9 mouse cellular contexts compared by ENCODE assay signal in genomic region chr1:74452611-74453045, GRCm38 (mm10). TPM values are rescaled to one million over a fixed set of nuclear protein-coding genes. Genes with fewer than 3 reads are reported as not detected.
DNase-seq lines count a peak whose midpoint lies in the region; ATAC-seq lines count a peak whose summit lies in the region.
"Had no signal": no experiment of that assay in that cellular context is flagged by ENCODE, and none has a peak within 500 bp of the region (broad histone marks: within the 10 kb centered on the region; RNA-seq: fewer than 3 reads in every experiment).

No protein-coding gene starts in this region.

- no peaks in the 10 kb centered on the region for H3K27me3 ChIP-seq in heart, embryonic 10.5 days (ENCODE audit: insufficient read depth, poor library complexity, severe bottlenecking)
- H3K27me3 ChIP-seq in lung, embryonic 16.5 days (ENCODE audit: control insufficient read depth, insufficient read depth, low read depth, low read length) = no peaks in the 10 kb centered on the region
- H3K27me3 ChIP-seq: embryonic facial prominence, embryonic 12.5 days had no signal

- DNase-seq in heart, adult 11 months = peak; percentile 93
- no peak for DNase-seq in heart, embryonic 10.5 days (ENCODE audit: low spot score)
- peak; percentile 18 for DNase-seq in brain, embryonic 18.5 days (ENCODE audit: low read depth, low spot score)
- peak; percentile 29 for DNase-seq in heart, postnatal 4 days
- no peak for DNase-seq in left cerebral cortex, postnatal 36 days (ENCODE audit: low spot score in 2 of 2)

- 56% methylated on average over 4 of the region's 4 CpGs for WGBS in heart, embryonic 10.5 days
- WGBS in lung, embryonic 16.5 days = 44% methylated on average over 4 of the region's 4 CpGs

- H3K4me2 ChIP-seq in lung, embryonic 16.5 days (ENCODE audit: low read depth, low read length) = no peak overlapping the region
- H3K4me2 ChIP-seq: embryonic facial prominence, embryonic 12.5 days had no signal

- no peak overlapping the region for H3K9ac ChIP-seq in lung, embryonic 16.5 days (ENCODE audit: low read length)
- H3K9ac ChIP-seq: embryonic facial prominence, embryonic 12.5 days had no signal

- peak; percentile 77 for ATAC-seq in CD4-positive, CD25-positive, alpha-beta regulatory T cell, adult 4 months
- peak; percentile 59 for ATAC-seq in lung, embryonic 16.5 days (ENCODE audit: low read depth)
- no peak for ATAC-seq in erythroid progenitor cell, adult 5-6 weeks (replicated peaks; ENCODE audit: low FRiP score, poor library complexity, severe bottlenecking)

- H3K4me1 ChIP-seq in heart, embryonic 10.5 days = no peaks in the 10 kb centered on the region
- no peaks in the 10 kb centered on the region for H3K4me1 ChIP-seq in lung, embryonic 16.5 days (replicated peaks; ENCODE audit: control insufficient read depth, insufficient read depth, low read length)
- H3K4me1 ChIP-seq: embryonic facial prominence, embryonic 12.5 days had no signal

- intact Hi-C loops in left cerebral cortex, postnatal 36 days (cut with DNase I) = loop anchor here (1.0 to 10.0 kb wide), 4 partner anchors 55 to 245 kb away; partner anchors contain the start of genes Aamp and Pnkd

- H3K9me3 ChIP-seq in heart, embryonic 10.5 days = no peaks in the 10 kb centered on the region
- no peaks in the 10 kb centered on the region for H3K9me3 ChIP-seq in lung, embryonic 16.5 days (ENCODE audit: control insufficient read depth, low read length)
- H3K9me3 ChIP-seq: embryonic facial prominence, embryonic 12.5 days had no signal

- H3K36me3 ChIP-seq in heart, embryonic 10.5 days = peaks cover 89% of the 10 kb centered on the region
- H3K36me3 ChIP-seq in lung, embryonic 16.5 days (ENCODE audit: control insufficient read depth, insufficient read depth, low read length) = peaks cover 35% of the 10 kb centered on the region

- no peak overlapping the region for H3K27ac ChIP-seq in heart, embryonic 10.5 days
- no peak overlapping the region for H3K27ac ChIP-seq in lung, embryonic 16.5 days (ENCODE audit: low read length)
- H3K27ac ChIP-seq: embryonic facial prominence, embryonic 12.5 days had no signal

- no peak overlapping the region for H3K4me3 ChIP-seq in heart, embryonic 10.5 days
- H3K4me3 ChIP-seq in lung, embryonic 16.5 days (ENCODE audit: low read length) = no peak overlapping the region
- H3K4me3 ChIP-seq: embryonic facial prominence, embryonic 12.5 days had no signal

RNA-seq across cellular contexts. Expression of gene Vil1, which starts 43.5 kb away (rescaled TPM):
- 0.94 and 1.1 TPM in 2 replicates for polyA plus RNA-seq in heart, embryonic 10.5 days (2016; fragmentation: Nextera tagmentation; extraction: Ambion mirVana)
- polyA plus RNA-seq in CD4-positive, CD25-positive, alpha-beta regulatory T cell, adult 4 months (2017; shearing (Covaris generic)) = under 1 TPM; 0.23 to 0.33 TPM
- 1 to 10 TPM; 1.4 to 2.1 TPM for total RNA-seq in heart, postnatal 4 days (2021)
- polyA plus RNA-seq in lung, embryonic 16.5 days (2015; fragmentation: Nextera tagmentation; extraction: Ambion mirVana) = 0.43 and 0.87 TPM in 2 replicates
- not detected in 2 replicates for total RNA-seq in erythroid progenitor cell, adult 5-6 weeks (2015; ENCODE audit: low replicate concordance)
- 0.64 TPM in 1 of 2 replicates, not detected in the other for total RNA-seq in erythroid progenitor cell, adult 5-6 weeks (2017; ENCODE audit: low replicate concordance)
- 1 to 10 TPM in 1 of 2 experiments, under 1 TPM in 1; 0.39 to 1.1 TPM for total RNA-seq in left cerebral cortex, postnatal 36 days (2021)

RNA-seq across cellular contexts. Expression of gene Cnot9, which starts 53.2 kb away (rescaled TPM):
- polyA plus RNA-seq in heart, embryonic 10.5 days (2016; fragmentation: Nextera tagmentation; extraction: Ambion mirVana) = 46.7 and 67.1 TPM in 2 replicates
- polyA plus RNA-seq in CD4-positive, CD25-positive, alpha-beta regulatory T cell, adult 4 months (2017; shearing (Covaris generic)) = 10 to 100 TPM; 46.3 to 48.5 TPM
- 10 to 100 TPM; 27.1 to 31.3 TPM for total RNA-seq in heart, postnatal 4 days (2021)
- 54.0 and 60.2 TPM in 2 replicates for polyA plus RNA-seq in lung, embryonic 16.5 days (2015; fragmentation: Nextera tagmentation; extraction: Ambion mirVana)
- 28.5 and 39.6 TPM in 2 replicates for total RNA-seq in erythroid progenitor cell, adult 5-6 weeks (2015; ENCODE audit: low replicate concordance)
- 19.6 and 43.3 TPM in 2 replicates for total RNA-seq in erythroid progenitor cell, adult 5-6 weeks (2017; ENCODE audit: low replicate concordance)
- 10 to 100 TPM; 24.9 to 28.0 TPM for total RNA-seq in left cerebral cortex, postnatal 36 days (2021)

Comparison
In these comparisons a context has a peak if more than half of its experiments do, and no peak if none do; other contexts are left out.
1. DNase-seq: peak in heart, adult 11 months (single experiment), brain, embryonic 18.5 days (single experiment) and heart, postnatal 4 days (single experiment); none in heart, embryonic 10.5 days (single experiment) and left cerebral cortex, postnatal 36 days (0 of 2).